Mouse (Mus musculus) spleen, adult 2 months (tissue): ENCODE measurements around the gene Samd10.

ENCODE experiments used
- CTCF ChIP-seq: fragments of 200-500 bp; IDR thresholded peaks from 2 replicates; pipeline ENCODE4 v1.5.1; 2011; ENCODE audit warnings: mild to moderate bottlenecking, inconsistent platforms; ENCODE audit not compliant: insufficient read depth, insufficient read length, insufficient replicate concordance; ENCODE audit errors: extremely low read depth
- POLR2A ChIP-seq: fragments of 200-500 bp; IDR thresholded peaks from 2 replicates; pipeline ENCODE4 v1.6.1; 2011; ENCODE audit warnings: low read depth, low read length, inconsistent platforms

- TF ChIP-seq CTCF = no peak
- TF ChIP-seq POLR2A = no peak
Observed at GRCm38 (mm10) chr2:181632624-181633023, 33.6 kb upstream of the Samd10 start.
